18 mouse cellular contexts compared by ENCODE assay signal in genomic region chr8:128391182-128391760, GRCm38 (mm10). TPM values are rescaled to one million over a fixed set of nuclear protein-coding genes. Genes with fewer than 3 reads are reported as not detected.
A peak's percentile ranks its signal among the peaks of the same experiment; 100 is the strongest.
DNase-seq lines count a peak whose midpoint lies in the region; ATAC-seq and TF ChIP-seq lines count a peak whose summit lies in the region.
"Had no signal": no experiment of that assay in that cellular context is flagged by ENCODE, and none has a peak within 500 bp of the region (broad histone marks: within the 10 kb centered on the region; RNA-seq: fewer than 3 reads in every experiment).

No protein-coding gene starts in this region.

- peaks cover 83% of the 10 kb centered on the region for H3K36me3 ChIP-seq in heart, adult 2 months (ENCODE audit: control insufficient read depth, insufficient read depth, low read length)
- H3K36me3 ChIP-seq in liver, postnatal 0 days (replicated peaks; ENCODE audit: insufficient read depth, low read length) = no peaks in the 10 kb centered on the region
- H3K36me3 ChIP-seq: forebrain, embryonic 15.5 days; G1E; limb, embryonic 13.5 days; liver, embryonic 15.5 days; midbrain, embryonic 13.5 days had no signal

- H3K4me3 ChIP-seq in heart, adult 2 months = no peak overlapping the region
- no peak overlapping the region for H3K4me3 ChIP-seq in brown adipose tissue, adult 24 weeks (ENCODE audit: insufficient read depth, low read depth, low read length)
- no peak overlapping the region for H3K4me3 ChIP-seq in liver, postnatal 0 days (ENCODE audit: low read depth, low read length)
- H3K4me3 ChIP-seq: forebrain, embryonic 15.5 days; kidney, embryonic 15.5 days; limb, embryonic 13.5 days; liver, embryonic 15.5 days; midbrain, embryonic 13.5 days had no signal

- H3K4me1 ChIP-seq in heart, adult 2 months (ENCODE audit: control insufficient read depth, insufficient read depth, low read length) = peaks cover 58% of the 10 kb centered on the region
- peaks cover 63% of the 10 kb centered on the region for H3K4me1 ChIP-seq in brown adipose tissue, adult 24 weeks (ENCODE audit: control insufficient read depth, insufficient read depth, insufficient read length, low read length)
- no peaks in the 10 kb centered on the region for H3K4me1 ChIP-seq in liver, postnatal 0 days (ENCODE audit: insufficient read depth)
- H3K4me1 ChIP-seq: liver, embryonic 15.5 days; midbrain, embryonic 13.5 days had no signal

- peak overlapping the region; percentile 47 for H3K27ac ChIP-seq in heart, adult 2 months
- H3K27ac ChIP-seq in brown adipose tissue, adult 24 weeks (replicated peaks; ENCODE audit: low read depth, low read length) = peak overlapping the region; percentile 27
- H3K27ac ChIP-seq in liver, postnatal 0 days (ENCODE audit: low read depth) = no peak overlapping the region
- H3K27ac ChIP-seq: forebrain, embryonic 15.5 days; kidney, embryonic 15.5 days; limb, embryonic 13.5 days; liver, embryonic 15.5 days; midbrain, embryonic 13.5 days had no signal

- no peak for TF ChIP-seq CTCF in heart, adult 2 months (IDR thresholded peaks at IDR 0.05)
- TF ChIP-seq CTCF in liver, postnatal 0 days (IDR thresholded peaks at IDR 0.05; ENCODE audit: low read depth) = no peak

- no peak for TF ChIP-seq EP300 in heart, adult 2 months (IDR thresholded peaks at IDR 0.05; ENCODE audit: insufficient read depth, low read depth, low read length)
- no peak for TF ChIP-seq EP300 in liver, postnatal 0 days (IDR thresholded peaks at IDR 0.05; ENCODE audit: low read depth)

- no peak overlapping the region for H3K4me2 ChIP-seq in liver, postnatal 0 days (ENCODE audit: low read depth, low read length)
- H3K4me2 ChIP-seq: forebrain, embryonic 15.5 days; kidney, embryonic 15.5 days; limb, embryonic 13.5 days; liver, embryonic 15.5 days; midbrain, embryonic 13.5 days had no signal

- WGBS in heart, adult 2 months = 50% methylated on average over 4 of the region's 4 CpGs
- 47% methylated on average over 4 of the region's 4 CpGs for WGBS in liver, postnatal 0 days (ENCODE audit: insufficient replicate concordance)

- H3K9me3 ChIP-seq in liver, postnatal 0 days (ENCODE audit: low read length) = no peaks in the 10 kb centered on the region
- H3K9me3 ChIP-seq: forebrain, embryonic 15.5 days; G1E; kidney, embryonic 15.5 days; limb, embryonic 13.5 days; liver, embryonic 15.5 days; midbrain, embryonic 13.5 days had no signal

- DNase-seq in heart, adult 2 months = no peak
- no peak for DNase-seq in heart, postnatal 10 days
- DNase-seq in 416B (ENCODE audit: low read depth) = peak; percentile 71
- peak; percentile 59 for DNase-seq in naive thymus-derived CD4-positive, alpha-beta T cell, adult 2 months (ENCODE audit: low read depth)
- no peak for DNase-seq in retina, embryonic 14.5 days (ENCODE audit: low spot score)
- no peak for DNase-seq in retina, postnatal 1 day
- DNase-seq in liver, postnatal 0 days = no peak
- DNase-seq: adrenal gland, postnatal 25 days; cerebellum, adult 9-11 months; heart, postnatal 36 days; right cerebral cortex, postnatal 14 days had no signal

- no peak for ATAC-seq in liver, postnatal 0 days
- ATAC-seq: forebrain, embryonic 15.5 days; midbrain, embryonic 13.5 days had no signal

- intact Hi-C loops in heart, adult 2 months (cut with DNase I) = no loop called here
- intact Hi-C loops in heart, postnatal 10 days (cut with DNase I) = no loop called here

- H3K27me3 ChIP-seq in heart, adult 2 months (ENCODE audit: control insufficient read depth, insufficient read depth, low read length) = no peaks in the 10 kb centered on the region
- H3K27me3 ChIP-seq in liver, postnatal 0 days (ENCODE audit: insufficient read depth, low read length) = no peaks in the 10 kb centered on the region
- H3K27me3 ChIP-seq: forebrain, embryonic 15.5 days; kidney, embryonic 15.5 days; limb, embryonic 13.5 days; liver, embryonic 15.5 days; midbrain, embryonic 13.5 days had no signal

- H3K79me2 ChIP-seq in heart, adult 2 months (replicated peaks; ENCODE audit: control insufficient read depth, insufficient read depth, low read length) = peaks cover 31% of the 10 kb centered on the region

- TF ChIP-seq POLR2A in heart, adult 2 months (IDR thresholded peaks at IDR 0.05; ENCODE audit: insufficient read depth, low read depth, low read length) = no peak

- H3K9ac ChIP-seq in heart, adult 2 months (ENCODE audit: low read depth, low read length) = no peak overlapping the region
- no peak overlapping the region for H3K9ac ChIP-seq in liver, postnatal 0 days (replicated peaks)
- H3K9ac ChIP-seq: forebrain, embryonic 15.5 days; kidney, embryonic 15.5 days; limb, embryonic 13.5 days; liver, embryonic 15.5 days; midbrain, embryonic 13.5 days had no signal

RNA-seq across cellular contexts. Expression of gene Nrp1, which starts 32.9 kb away (rescaled TPM):
- 100 to 1,000 TPM; 115 TPM for total RNA-seq in heart, adult 2 months (2021)
- 64.5 and 101 TPM in 2 replicates for polyA plus RNA-seq in heart, adult 2 months (2012; rRNA removed)
- 100 to 1,000 TPM; 137 to 189 TPM for total RNA-seq in heart, postnatal 10 days (2021)
- polyA plus RNA-seq in brown adipose tissue, adult 24 weeks (2012; ENCODE audit: insufficient read depth, insufficient read length, missing spikeins) = 56.0 and 73.5 TPM in 2 replicates
- polyA plus RNA-seq in liver, postnatal 0 days (2015; fragmentation: Nextera tagmentation; extraction: Ambion mirVana) = 8.6 and 8.7 TPM in 2 replicates
- polyA plus RNA-seq: G1E had no signal

Comparison
In these comparisons a context has a peak if more than half of its experiments do, and no peak if none do; other contexts are left out.
1. DNase-seq: peak in 416B (single experiment) and naive thymus-derived CD4-positive, alpha-beta T cell, adult 2 months (single experiment); none in heart, adult 2 months (0 of 2), heart, postnatal 10 days (0 of 2), retina, embryonic 14.5 days (single experiment), retina, postnatal 1 day (single experiment) and liver, postnatal 0 days (single experiment).